Mouse (Mus musculus): ENCODE results near the gene Olfr524. TPM values are rescaled to one million over a fixed set of nuclear protein-coding genes. Genes with fewer than 3 reads are reported as not detected.

Olfr524 gene
- total RNA-seq (2018; cell fraction: chromatin; rRNA removed), result not detected
- not detected for total RNA-seq (2018; cell fraction: cytosol; rRNA removed)
- not detected for total RNA-seq (2018; cell fraction: nucleus; rRNA removed)
- polyA plus RNA-seq (2018), result not detected in 3 replicates

DNA sequence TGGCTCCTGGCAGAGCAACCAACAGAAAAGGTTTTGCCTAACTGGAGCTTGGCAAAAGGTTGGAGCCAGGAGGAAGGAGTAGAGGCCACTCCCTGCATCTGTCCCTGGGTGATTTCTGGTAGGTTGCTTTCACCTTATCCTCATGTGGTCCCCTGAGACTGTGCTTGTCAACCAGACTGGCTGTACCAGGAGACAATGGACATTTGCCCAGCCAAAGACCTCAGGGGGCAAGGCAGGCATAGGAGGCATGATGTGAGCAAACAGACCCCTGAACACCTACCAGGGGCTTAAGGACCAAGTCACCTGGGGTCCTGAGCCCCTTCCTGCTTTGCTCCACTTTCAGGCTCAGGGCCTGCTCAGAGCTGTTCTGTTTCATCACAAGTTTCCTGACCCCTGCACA is at the start of gene Olfr524:
Gene Olfr524, minus strand, starts transcription at position 101 of the 400 bp plus-strand sequence.
- H3K27ac ChIP-seq, result no peak within 1 kb of the TSS
- H3K36me3 ChIP-seq (ENCODE audit: inconsistent target), result no peaks in the 10 kb centered on the region
- no peaks in the 10 kb centered on the region for H3K79me2 ChIP-seq (ENCODE audit: inconsistent target)
- no peak within 1 kb of the TSS for H3K4me3 ChIP-seq (ENCODE audit: inconsistent target)

DNA sequence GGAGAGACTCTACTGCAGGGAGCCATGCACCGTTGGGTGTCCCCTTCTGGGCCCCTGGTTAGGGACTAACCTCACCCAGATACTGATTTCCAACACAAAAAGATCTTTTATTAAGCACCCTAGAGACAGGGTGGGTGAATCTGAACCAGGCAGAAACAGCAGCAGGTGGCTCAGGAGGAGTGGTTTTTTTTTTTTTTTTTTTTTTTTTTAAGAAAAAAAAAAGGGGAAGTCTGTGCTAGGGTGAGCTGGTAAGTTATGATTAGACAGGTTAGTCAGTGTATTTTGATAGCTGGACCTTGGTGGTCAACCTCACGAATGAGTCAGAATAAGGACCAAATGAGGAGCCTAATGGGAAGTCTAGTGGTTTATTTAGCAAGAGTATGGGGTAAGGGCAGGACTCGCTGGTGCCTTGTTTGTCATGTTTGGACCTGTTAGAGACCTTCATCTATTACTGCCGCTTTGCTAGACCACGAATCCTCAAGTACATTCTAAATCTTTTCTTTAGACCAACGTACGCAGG is 48.1 kb upstream of the Olfr524 start:
- WGBS (ENCODE audit: missing documents), result 46% methylated on average over 7 of the region's 7 CpGs

DNA sequence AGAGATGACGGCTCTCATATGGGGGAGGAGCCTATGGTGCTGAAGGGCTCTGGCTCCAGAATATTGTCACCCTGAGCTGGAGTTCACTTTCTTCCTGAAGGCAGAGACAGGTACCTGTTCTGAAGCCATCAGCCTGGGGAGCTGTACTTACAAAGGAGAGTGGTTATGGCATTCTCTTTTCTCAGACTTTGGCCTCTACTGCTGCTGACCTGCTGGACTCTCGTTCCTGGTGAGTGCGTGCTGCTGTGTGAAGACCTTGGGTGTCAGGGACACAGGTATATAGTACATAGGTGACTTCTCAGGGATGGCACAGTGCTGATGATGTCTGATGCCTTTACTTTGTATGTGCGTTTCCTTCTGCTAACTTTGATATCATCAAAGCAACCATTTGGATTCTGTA is 41.5 kb upstream of the Olfr524 start, which contains the start of gene 5830411N06Rik:
Gene 5830411N06Rik, plus strand, starts transcription at position 69 of the 400 bp plus-strand sequence.
- no peaks in the 10 kb centered on the region for H3K79me2 ChIP-seq (ENCODE audit: inconsistent target)
- H3K4me3 ChIP-seq (ENCODE audit: inconsistent target), result no peak within 1 kb of the TSS
- no peaks in the 10 kb centered on the region for H3K36me3 ChIP-seq (ENCODE audit: inconsistent target)
- H3K27ac ChIP-seq, result no peak within 1 kb of the TSS
- 90% methylated on average over 4 of the region's 4 CpGs for WGBS (ENCODE audit: missing documents)

More for the DNA sequence above, 48.1 kb upstream of the Olfr524 start:
- Histone ChIP-seq H3K79me2 (ENCODE audit: inconsistent target) (no peaks in the 10 kb centered on the region), H3K36me3 (ENCODE audit: inconsistent target) (no peaks in the 10 kb centered on the region), H3K4me3 (ENCODE audit: inconsistent target) (no peak overlapping the region), H3K27ac (no peak overlapping the region)

DNA sequence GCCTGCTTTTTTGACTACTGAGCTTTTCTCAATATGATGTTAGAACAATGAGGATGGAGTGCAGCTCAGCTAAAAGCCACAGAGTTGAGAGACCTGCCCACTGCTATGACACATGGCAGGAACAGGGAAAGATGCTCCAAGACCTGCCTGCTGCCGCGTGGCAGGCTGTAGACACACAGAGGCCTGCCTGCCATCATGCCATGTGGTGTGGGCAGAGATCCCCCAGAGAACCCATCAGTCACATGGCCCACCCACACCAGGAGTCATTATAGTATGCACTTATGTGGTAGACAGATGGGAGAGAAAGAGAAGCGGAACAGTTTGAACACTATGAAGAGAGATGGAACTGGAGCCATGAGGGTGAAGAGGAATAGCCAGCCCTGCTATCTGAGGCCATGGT is 27.9 kb upstream of the Olfr524 start:
- WGBS (ENCODE audit: missing documents), result 92% methylated on average over 3 of the region's 3 CpGs
- no peaks in the 10 kb centered on the region for H3K36me3 ChIP-seq (ENCODE audit: inconsistent target)
- no peak overlapping the region for H3K4me3 ChIP-seq (ENCODE audit: inconsistent target)

DNA sequence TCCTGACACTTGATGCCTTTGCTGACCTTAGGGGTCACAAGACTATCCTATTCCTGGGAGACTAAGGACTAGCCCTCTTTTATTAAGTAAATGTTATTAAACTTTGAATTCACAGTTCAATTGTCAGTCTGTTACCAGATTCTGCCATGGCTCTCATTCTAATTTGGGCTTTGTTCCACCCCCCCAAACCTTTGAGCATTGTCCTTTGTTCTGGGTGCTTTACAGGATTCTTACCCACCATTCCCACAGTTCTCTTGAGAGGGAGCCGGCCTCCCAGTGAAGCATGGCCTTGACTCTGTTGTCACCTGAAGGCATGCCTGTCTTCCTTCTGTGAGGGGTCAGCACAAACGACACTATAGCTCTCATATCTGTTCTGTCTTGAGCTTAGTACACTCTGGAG is 25.3 kb upstream of the Olfr524 start:
- WGBS (ENCODE audit: missing documents), result 89% methylated on average over 2 of the region's 2 CpGs
- no peaks in the 10 kb centered on the region for H3K36me3 ChIP-seq (ENCODE audit: inconsistent target)
- H3K79me2 ChIP-seq (ENCODE audit: inconsistent target), result no peaks in the 10 kb centered on the region
- no peak overlapping the region for H3K4me3 ChIP-seq (ENCODE audit: inconsistent target)
- H3K27ac ChIP-seq, result no peak overlapping the region

More for the DNA sequence above, 27.9 kb upstream of the Olfr524 start:
- Histone ChIP-seq H3K27ac (no peak overlapping the region), H3K79me2 (ENCODE audit: inconsistent target) (no peaks in the 10 kb centered on the region)

DNA sequence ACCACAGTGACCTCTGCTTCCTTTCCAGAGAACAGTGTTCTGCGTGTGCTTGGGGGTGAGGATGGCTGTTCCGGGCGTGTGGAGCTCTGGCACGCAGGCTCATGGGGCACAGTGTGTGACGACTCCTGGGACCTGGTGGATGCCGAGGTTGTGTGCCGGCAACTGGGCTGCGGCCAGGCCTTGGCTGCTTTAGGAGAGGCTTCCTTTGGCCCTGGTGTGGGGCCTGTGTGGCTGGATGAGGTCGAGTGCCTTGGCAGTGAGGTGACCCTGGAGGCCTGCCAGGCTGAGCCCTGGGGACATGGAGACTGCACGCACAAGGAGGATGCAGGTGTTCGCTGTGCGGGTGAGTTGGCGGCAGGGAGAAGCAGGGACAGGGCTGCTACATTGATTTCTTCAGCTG is 22.7 kb upstream of the Olfr524 start:
- H3K36me3 ChIP-seq (ENCODE audit: inconsistent target), result no peaks in the 10 kb centered on the region
- 80% methylated on average over 13 of the region's 13 CpGs for WGBS (ENCODE audit: missing documents)
- H3K27ac ChIP-seq, result no peak overlapping the region
- H3K4me3 ChIP-seq (ENCODE audit: inconsistent target), result no peak overlapping the region
- H3K79me2 ChIP-seq (ENCODE audit: inconsistent target), result no peaks in the 10 kb centered on the region

DNA sequence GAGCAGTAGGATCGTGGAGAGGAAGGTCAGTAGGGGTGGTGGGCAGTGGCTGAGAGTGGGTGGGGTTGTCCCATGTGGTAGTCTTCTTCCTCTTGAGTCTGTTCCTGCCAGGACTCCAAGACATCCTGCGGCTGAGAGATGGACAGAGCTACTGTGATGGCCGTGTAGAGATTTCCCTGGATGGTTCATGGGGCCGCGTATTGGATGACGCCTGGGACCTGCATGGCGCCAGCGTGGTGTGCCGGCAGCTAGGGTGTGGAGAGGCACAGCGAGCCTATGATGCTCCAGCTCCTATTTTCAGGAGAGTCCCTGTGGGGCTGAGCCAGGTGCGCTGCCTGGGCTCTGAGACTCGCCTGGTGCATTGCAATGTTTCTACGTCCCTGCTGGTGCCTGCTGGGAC is 18.4 kb upstream of the Olfr524 start:
- no peak overlapping the region for H3K4me3 ChIP-seq (ENCODE audit: inconsistent target)
- no peaks in the 10 kb centered on the region for H3K79me2 ChIP-seq (ENCODE audit: inconsistent target)
- H3K27ac ChIP-seq, result no peak overlapping the region
- no peaks in the 10 kb centered on the region for H3K36me3 ChIP-seq (ENCODE audit: inconsistent target)
- WGBS (ENCODE audit: missing documents), result 88% methylated on average over 13 of the region's 13 CpGs

DNA sequence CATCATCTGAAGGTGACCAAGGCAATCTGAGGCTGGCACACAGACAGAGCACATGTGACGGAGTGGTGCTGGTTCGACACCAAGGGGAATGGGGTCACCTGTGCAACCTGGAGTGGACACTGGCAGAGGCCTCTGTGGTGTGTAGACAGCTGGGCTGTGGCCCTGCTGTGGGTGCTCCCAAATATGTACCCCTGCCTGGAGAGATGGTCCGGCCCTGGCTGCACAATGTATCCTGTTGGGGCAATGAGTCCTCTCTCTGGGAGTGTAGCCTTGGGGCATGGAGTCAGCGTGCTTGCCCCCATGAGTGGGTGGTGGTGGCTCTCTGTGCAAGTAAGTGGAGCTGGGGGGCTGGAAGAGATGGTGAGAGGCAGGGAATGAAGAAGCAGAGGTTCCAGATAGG is 14.6 kb upstream of the Olfr524 start:
- 83% methylated on average over 4 of the region's 4 CpGs for WGBS (ENCODE audit: missing documents)
- no peak overlapping the region for H3K4me3 ChIP-seq (ENCODE audit: inconsistent target)
- H3K27ac ChIP-seq, result no peak overlapping the region

DNA sequence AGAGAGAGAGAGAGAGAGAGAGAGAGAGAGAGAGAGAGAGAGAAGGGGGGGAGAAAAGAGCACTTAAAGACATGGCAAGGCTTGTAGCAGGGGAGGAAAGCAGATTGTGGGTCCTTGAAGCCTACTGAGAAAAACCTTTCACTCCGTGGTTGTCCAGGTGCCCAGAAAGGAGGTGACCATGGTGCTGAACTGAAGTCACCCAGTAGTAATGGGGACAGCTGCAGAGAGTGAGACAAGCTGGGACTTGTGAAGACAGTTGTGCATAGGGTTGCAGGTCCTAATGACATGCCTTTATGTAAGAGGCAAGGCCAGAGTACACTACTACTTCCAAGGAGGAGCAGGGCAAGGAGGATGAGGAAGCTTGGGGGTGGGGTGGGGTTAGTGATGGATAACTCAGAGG is 13.5 kb upstream of the Olfr524 start:
- Histone ChIP-seq H3K36me3 (ENCODE audit: inconsistent target) (no peaks in the 10 kb centered on the region), H3K79me2 (ENCODE audit: inconsistent target) (no peaks in the 10 kb centered on the region), H3K27ac (no peak overlapping the region), H3K4me3 (ENCODE audit: inconsistent target) (no peak overlapping the region)
- 13% methylated on average over 1 of the region's 1 CpGs for WGBS (ENCODE audit: missing documents)

More for the DNA sequence above, 14.6 kb upstream of the Olfr524 start:
- H3K36me3 ChIP-seq (ENCODE audit: inconsistent target), result no peaks in the 10 kb centered on the region
- no peaks in the 10 kb centered on the region for H3K79me2 ChIP-seq (ENCODE audit: inconsistent target)

DNA sequence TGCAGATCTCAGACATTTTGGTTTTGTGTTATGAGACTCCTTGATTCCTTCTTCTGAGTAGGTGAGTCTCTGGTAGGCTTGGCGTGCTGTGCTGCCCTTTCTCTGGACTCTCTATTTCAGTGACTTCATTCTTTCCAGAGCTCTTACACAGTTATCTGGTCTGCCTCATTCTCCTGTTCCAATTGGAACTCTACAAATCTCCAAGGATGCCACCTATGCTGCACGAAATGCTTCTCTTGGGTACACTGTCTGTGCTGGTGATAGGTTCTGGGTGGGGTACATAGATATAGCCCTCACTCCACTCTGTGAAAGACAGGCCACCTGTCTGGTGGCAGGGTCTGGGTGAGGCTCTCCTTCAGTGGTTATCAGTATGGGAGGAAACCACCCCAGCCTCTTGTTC is 12.2 kb upstream of the Olfr524 start, which contains the start of gene Cd163l1:
Gene Cd163l1, plus strand, starts transcription at position 301 of the 400 bp plus-strand sequence.
- Histone ChIP-seq H3K36me3 (ENCODE audit: inconsistent target) (no peaks in the 10 kb centered on the region), H3K79me2 (ENCODE audit: inconsistent target) (no peaks in the 10 kb centered on the region), H3K27ac (no peak within 1 kb of the TSS), H3K4me3 (ENCODE audit: inconsistent target) (no peak within 1 kb of the TSS)
- WGBS (ENCODE audit: missing documents), result 88% methylated on average over 2 of the region's 2 CpGs

DNA sequence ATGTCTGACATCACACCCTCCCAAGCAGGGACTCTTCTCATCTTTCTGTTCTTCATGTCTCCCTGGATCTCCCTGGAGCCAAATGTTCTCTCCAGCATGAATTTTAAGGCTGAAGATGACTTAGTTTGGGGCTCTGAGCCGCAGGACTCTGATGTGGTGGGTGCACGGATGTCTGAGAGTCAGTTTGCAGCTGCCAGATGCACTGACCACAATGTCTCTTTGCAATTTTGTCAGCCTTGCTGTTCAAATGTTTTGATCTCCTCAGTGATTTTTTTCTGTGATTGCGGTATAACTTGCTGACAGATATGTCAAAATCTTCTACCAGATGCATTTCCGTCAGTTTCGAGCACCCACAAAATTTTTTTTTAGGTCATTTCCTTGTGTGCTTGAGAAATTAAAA is 8.1 kb upstream of the Olfr524 start:
- Histone ChIP-seq H3K36me3 (ENCODE audit: inconsistent target) (no peaks in the 10 kb centered on the region), H3K4me3 (ENCODE audit: inconsistent target) (no peak overlapping the region), H3K27ac (no peak overlapping the region), H3K79me2 (ENCODE audit: inconsistent target) (no peaks in the 10 kb centered on the region)
- WGBS (ENCODE audit: missing documents), result 72% methylated on average over 5 of the region's 5 CpGs

DNA sequence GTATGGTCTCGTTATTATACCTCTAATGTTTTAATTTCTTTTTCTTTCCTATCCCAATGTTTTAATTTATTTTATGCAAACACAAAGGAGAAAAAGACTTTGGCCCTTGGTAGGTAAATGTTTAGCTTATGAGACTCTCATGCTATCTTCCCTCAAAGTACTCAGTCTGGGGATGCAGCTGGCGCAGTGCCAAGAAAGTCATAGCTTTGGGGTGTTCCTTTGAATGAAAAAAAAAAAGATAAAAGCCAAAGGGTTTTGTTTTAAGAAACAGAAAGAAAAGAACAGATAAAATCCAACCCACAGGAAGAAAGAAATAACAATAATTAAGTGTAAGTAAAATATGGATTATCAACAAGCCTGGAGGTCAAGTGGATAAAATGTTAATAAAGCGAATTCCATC is 2.9 kb upstream of the Olfr524 start:
- 85% methylated on average over 2 of the region's 3 CpGs for WGBS (ENCODE audit: missing documents)

DNA sequence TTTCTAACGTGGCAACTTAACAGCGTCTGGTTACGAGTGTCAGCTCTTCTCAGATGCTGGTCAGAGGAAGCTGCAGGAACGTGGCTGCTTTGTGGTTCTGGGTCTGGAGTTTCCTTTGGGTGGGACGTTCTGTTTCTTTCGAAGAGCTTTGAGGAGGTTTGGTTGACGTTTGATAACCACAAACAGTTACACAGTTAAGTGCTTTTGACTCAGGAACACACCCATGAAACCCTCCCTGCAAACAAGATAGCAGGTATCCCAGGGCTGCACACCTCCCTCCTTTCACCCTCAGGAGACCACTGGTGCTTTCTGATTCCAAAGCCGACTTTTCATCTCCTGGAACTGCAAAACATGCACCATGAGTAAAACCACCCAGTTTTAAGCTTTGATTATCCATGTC is 2.4 kb upstream of the Olfr524 start:
- no peaks in the 10 kb centered on the region for H3K79me2 ChIP-seq (ENCODE audit: inconsistent target)
- no peaks in the 10 kb centered on the region for H3K36me3 ChIP-seq (ENCODE audit: inconsistent target)
- no peak overlapping the region for H3K4me3 ChIP-seq (ENCODE audit: inconsistent target)
- H3K27ac ChIP-seq, result no peak overlapping the region
- WGBS (ENCODE audit: missing documents), result 10% methylated on average over 8 of the region's 8 CpGs

More for the DNA sequence above, 2.9 kb upstream of the Olfr524 start:
- Histone ChIP-seq H3K36me3 (ENCODE audit: inconsistent target) (no peaks in the 10 kb centered on the region), H3K27ac (no peak overlapping the region), H3K4me3 (ENCODE audit: inconsistent target) (no peak overlapping the region), H3K79me2 (ENCODE audit: inconsistent target) (no peaks in the 10 kb centered on the region)

DNA sequence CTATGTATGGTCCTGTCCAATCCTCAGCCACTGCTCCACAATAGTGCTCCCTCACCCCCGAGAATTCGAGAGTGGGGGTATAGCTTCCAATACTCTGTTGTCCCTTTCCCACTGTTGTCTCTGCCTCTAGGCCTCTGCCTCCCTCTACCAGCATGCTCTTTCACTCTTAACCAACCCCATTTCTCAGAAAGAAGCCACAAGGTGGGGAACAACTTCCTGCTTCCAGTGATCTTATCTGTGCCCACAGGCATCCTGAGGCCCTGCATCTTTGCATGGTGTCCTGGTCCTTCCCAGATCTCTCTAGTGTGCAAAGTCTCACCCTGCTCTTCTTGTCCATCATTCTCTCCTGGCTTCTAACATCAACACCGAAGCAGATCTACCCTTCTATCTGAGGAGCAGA is 1.1 kb upstream of the Olfr524 start:
- Histone ChIP-seq H3K36me3 (ENCODE audit: inconsistent target) (no peaks in the 10 kb centered on the region), H3K79me2 (ENCODE audit: inconsistent target) (no peaks in the 10 kb centered on the region), H3K4me3 (ENCODE audit: inconsistent target) (no peak overlapping the region), H3K27ac (no peak overlapping the region)
- 65% methylated on average over 3 of the region's 3 CpGs for WGBS (ENCODE audit: missing documents)

DNA sequence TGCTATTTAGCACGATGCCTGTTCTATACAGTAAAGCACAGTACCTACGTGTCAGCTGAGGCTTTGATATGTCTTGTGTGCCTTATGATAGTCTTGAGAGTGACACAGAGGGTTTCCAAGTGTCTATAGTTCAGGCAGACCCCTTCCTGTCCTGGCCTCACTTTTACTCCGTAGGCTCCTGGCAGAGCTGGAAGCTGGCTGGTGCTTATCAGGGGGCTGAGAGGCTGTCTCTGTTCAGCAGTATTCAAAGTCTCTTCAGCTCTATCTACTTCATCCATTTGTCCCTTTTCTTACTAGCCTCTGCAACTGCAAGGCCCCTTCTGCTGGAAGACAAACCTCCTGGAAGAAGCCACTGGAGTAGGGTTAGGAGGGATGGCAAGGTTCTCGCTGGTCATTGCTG is 4.7 kb downstream of the Olfr524 start:
- H3K79me2 ChIP-seq (ENCODE audit: inconsistent target), result no peaks in the 10 kb centered on the region
- H3K36me3 ChIP-seq (ENCODE audit: inconsistent target), result no peaks in the 10 kb centered on the region
- WGBS (ENCODE audit: missing documents), result 91% methylated on average over 4 of the region's 4 CpGs

DNA sequence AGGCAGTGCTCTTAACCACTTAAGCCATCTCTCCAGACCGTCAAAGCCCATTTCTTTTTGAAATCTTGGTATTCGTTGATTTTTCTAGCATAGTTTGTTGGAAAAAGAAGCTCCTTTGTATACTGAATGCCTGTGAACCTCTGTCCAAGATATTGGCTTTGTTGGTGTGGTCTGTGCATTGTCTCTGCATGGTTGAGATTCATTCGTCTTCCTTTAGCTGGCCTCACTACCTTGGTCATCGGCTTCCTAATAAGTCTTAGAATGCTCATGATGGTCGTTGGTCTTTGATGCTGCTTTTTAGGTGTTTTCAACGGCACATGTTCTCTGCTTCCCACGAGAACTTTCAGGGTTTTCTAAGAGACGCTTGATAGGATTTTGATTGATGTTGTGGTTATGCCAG is 9.8 kb downstream of the Olfr524 start:
- Histone ChIP-seq H3K27ac (no peak overlapping the region), H3K79me2 (ENCODE audit: inconsistent target) (no peaks in the 10 kb centered on the region), H3K4me3 (ENCODE audit: inconsistent target) (no peak overlapping the region), H3K36me3 (ENCODE audit: inconsistent target) (no peaks in the 10 kb centered on the region)
- WGBS (ENCODE audit: missing documents), result 73% methylated on average over 8 of the region's 8 CpGs

More for the DNA sequence above, 4.7 kb downstream of the Olfr524 start:
- Histone ChIP-seq H3K27ac (no peak overlapping the region), H3K4me3 (ENCODE audit: inconsistent target) (no peak overlapping the region)
